Mouse (Mus musculus): ENCODE data around the gene Naa80. TPM values are rescaled to one million over a fixed set of nuclear protein-coding genes. Genes with fewer than 3 reads are reported as not detected.
A peak's percentile ranks its signal among the peaks of the same experiment; 100 is the strongest.
"Not testable (repeated sequence)": the region's sequence is repeated elsewhere in the genome, so short reads cannot be mapped to it uniquely, and the experiment has no call there.

Naa80 gene
- total RNA-seq, 2 experiments from 2014 or later = 12.1 to 15.7 TPM

DNA sequence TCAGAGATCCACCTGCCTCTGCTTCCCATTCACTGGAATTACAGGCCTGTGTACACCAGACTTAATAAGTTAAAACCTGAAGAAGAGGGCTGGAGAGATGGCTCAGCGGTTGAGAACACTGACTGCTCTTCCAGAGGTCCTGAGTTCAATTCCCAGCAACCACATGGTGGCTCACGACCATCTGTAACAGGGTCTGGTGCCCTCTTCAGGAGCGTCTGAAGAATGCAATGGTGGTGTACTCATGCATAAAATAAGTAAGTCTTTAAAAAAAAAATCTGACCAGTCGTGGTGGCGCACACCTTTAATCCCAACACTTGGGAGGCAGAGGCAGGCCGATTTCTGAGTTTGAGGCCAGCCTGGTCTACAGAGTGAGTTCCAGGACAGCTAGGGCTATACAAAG, 4.9 kb upstream of the Naa80 start:
- not testable (repeated sequence) for DNase-seq

GRCm38 (mm10) chr9:107575579-107576356, 2.9 kb upstream of the Naa80 start:
- no peak for DNase-seq

DNA sequence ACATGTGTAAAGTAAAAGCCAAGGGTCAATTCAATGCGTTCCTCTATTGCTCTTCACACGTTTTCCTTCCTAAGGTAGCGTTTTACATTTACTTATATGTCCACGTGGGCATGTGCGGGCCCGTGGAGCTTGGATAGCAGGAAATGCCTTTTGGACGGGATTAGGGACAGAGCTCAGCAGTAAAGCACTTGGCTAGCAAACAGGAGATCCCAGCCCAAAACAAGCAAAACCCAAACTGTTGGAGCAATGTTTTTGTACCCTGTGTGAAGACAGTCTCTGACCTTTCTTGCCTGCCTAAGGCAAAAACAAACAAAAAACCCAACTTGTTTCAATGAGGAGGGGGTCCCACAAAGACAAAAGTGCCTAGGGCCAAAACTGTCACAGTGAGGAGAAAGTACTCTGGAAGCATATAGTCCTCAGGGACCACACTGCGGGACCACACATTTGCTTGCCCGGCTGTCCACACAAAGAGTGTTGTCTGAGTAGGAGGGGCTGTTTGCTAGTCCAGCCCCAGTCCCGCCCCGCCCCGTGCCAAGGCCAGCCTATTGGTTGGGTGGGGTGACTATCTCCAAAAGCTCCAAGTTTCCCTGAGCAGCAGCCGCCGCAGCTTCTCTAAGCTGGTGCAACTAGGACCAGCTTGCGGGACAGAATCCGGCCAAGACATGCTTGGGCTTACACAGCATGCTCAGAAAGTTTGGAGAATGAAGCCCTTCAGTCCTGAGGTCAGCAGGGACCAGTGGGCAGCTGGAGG, 2.2 kb upstream of the Naa80 start, which contains the start of gene Hyal1:
Hyal1 (plus strand) TSS at position 571 of the 751 bp plus-strand sequence.
- peak; percentile 86 for DNase-seq

GRCm38 (mm10) chr9:107577871-107578270, 816 bp upstream of the Naa80 start:
- no peak for DNase-seq

GRCm38 (mm10) chr9:107579023-107579900, 575 bp downstream of the Naa80 start:
- DNase-seq = no peak

- DNase-seq = peak; percentile 83
Observed at GRCm38 (mm10) chr9:107580501-107581317, 2.0 kb downstream of the Naa80 start, which contains the start of gene Hyal3. Gene Hyal3 (plus strand): TSS chr9:107580818.

DNA sequence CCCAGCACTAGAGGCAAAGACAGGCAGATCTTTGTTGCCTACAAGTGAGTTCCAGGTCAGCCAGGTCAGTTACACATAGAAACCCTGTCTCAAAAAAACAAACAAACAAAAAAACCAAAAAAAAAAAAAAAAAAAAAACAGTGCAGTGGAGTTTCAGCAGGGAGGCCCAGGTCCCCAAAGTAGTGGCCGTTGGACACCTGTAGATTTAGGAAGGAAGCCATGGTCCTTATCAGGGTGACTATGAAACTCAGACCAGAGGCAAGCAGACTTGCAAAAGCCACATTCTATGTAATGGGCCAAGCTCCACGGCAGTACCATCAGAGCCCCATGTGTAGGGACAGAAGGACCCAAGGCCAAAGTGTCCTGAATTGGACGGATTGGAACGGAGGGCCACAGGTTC, 2.9 kb downstream of the Naa80 start:
- DNase-seq = no peak

GRCm38 (mm10) chr9:107582509-107583062, 3.9 kb downstream of the Naa80 start:
- DNase-seq = no peak

DNA sequence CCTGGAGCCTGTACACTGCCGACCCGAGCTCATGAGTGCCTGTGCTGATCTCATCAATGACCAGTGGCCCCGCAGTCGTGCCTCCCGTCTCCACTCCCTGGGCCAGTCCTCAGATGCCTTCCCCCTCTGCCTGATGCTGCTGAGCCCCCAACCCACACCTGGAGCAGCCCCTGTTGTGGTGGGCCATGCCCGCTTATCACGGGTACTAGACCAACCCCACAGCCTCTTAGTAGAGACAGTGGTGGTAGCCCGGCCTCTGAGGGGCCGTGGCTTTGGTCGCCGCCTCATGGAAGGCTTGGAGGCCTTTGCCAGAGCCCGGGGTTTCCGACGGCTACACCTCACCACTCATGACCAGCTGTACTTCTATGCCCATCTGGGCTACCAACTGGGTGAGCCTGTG, 4.5 kb downstream of the Naa80 start:
- no peak for DNase-seq

DNA sequence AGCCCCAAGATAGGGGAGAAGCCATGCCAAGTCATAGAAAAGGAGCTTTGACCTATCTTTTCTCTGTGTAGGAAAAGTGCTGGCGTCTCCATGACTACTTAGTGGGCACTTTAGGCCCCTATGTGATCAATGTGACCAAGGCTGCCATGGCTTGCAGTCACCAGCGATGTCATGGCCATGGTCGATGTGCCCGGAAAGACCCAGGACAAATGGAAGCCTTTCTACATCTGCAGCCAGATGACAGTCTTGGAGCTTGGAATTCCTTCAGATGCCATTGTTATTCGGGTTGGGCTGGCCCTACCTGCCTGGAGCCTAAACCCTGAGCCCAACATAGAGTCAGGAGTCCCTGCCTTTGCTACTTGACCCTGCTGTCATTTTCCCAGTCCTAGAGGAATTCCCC, 7.8 kb downstream of the Naa80 start:
- DNase-seq = no peak

DNA sequence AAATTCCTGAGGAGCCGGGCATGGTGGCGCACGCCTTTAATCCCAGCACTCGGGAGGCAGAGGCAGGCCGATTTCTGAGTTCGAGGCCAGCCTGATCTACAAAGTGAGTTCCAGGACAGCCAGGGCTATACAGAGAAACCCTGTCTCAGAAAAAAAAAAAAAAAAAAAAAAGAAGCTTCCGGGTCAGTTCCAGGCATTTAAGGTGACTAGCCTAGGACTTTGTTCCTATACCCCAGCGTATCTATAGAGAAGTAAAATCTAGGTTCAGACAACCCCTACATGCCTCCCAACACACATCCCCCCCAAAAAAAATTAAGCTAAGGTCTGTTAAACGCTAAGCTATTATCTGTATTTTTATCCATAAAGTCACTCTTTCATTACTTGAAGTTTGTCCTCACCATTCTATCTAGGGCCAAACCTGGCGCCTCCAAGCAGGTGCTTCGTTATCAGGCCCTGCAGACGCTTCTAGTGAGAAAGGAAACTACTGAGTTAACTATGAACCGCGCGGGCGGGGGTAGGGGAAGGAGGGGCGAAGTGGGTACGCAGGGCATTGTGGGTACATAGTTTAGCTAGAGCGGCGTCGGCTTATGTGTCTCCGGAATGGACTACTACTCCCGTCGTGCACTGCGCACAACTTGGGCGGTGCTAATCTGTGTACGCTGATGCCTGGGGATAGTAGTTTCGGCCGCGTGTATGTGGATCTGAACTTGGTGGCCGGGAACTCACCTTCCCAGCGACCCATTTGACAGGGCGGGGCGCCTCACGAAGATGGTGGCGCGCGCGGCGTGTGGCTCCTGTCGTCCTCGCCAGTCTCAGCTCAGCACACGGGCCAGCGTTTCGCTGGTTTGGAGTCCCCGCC, 8.5 kb downstream of the Naa80 start, which contains the start of gene Ifrd2:
Ifrd2 (plus strand) TSS at position 669 of the 859 bp plus-strand sequence.
- DNase-seq = peak; percentile 91

DNA sequence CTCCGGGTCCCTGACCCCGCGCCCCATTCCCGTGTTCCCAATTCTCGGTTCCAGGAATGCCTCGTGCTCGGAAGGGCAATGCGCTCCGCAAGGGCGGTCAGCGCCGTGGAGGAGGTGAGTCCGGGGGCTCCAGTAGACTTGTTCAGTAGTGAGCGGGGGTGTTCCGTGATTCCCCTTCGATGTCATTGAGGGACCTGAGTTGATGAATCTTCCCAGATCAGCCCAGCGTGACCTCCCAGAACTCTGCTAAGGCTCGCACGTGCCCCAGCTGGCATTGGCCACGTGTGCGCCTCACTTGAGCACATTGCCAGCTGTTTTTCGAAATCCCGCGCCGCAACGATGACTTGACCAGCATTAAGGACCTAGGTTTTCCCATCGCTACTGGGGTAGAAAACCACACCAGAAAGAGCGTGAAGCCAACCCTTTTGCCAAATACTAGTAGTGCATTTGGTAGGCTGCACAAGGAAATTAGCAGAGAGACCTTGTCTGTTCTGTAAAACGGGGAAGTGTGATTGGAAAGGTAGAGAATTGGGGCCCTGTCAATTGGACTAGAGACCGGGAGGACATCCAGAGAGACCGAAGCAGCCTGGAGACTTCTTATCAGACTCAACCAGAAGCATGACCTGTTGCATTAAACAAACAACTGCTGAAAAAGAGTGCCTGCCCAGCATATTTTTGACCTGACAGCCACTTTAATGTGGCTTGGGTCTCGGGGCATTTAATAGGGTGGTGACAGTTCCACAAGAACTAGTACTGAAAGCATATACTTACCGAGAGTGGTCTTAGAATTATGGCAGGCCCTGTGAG, 9.3 kb downstream of the Naa80 start:
- DNase-seq = peak; percentile 53

GRCm38 (mm10) chr9:107590058-107590772, 11.5 kb downstream of the Naa80 start:
- no peak for DNase-seq

DNA sequence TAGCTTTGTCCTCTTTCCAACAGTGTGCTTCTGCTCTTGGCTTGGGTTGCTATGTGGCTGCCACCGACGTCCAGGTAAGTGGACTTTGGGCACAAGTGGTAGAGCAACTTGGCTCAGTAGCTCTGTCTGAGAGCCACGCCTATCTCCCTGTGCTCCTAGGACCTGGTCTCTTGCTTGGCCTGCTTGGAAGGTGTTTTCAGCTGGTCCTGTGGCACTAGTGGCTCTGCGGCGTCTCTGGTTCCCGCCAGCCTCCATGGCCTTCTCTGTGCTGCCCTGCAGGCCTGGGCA, 12.0 kb downstream of the Naa80 start:
- no peak for DNase-seq

GRCm38 (mm10) chr9:107593101-107593976, 14.7 kb downstream of the Naa80 start:
- DNase-seq = no peak

DNA sequence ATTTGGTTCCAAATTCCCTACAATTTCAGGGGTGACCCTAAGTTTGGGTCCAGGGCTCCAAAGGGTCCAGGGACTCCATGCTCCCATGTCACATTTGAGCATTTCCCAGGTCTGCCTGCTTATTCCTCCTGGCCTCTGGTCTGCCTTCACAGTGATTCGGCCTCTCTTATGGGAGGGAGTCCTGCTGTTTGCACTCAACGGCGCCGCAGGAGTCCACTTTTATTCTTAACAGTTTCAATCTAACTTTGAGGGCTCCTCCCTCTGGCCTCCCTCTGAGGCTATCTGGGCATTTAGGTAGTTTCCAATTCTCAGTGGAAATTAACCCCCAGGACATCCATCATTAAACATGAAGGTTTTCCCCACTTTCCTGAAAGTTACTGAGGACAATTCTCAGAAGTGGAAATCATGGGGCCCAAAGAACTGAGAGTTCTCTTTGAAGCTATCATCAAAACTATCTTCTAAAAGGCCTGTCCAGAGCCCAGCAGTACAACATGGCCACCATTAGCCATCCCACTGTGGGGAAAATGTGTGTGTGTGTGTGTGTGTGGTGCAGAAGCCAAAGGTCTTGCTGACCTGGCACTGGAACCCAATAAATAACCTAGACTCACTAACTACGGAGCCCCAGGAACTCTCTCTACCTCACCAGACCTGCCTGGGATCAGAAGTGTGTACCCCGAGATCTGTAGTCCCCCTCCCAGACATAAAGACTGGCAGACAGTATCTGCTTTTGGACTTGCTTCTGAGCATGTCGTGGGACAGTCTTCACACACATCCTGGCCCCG, 15.8 kb downstream of the Naa80 start:
- DNase-seq = no peak
